Mouse (Mus musculus): ENCODE data around the gene Ascc2.

DNA sequence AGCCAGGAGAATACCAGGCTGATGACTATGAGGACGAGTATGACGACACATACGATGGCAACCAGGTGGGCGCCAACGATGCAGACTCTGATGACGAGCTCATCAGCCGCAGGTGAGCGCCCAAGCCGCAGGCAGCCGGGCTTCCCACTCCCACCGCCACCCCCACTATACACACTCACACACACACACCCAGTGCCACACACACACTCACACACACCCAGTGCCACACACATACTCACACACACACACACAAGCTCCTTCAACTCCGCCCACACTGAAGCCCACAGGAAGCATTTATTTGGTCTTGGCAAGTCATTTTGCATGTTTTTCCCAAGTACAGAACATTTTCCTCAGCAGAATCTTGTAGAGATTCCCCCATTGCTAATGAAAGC is 41.9 kb downstream of the Ascc2 start:
- no peak for TF ChIP-seq GATA2 (IDR thresholded peaks at IDR 0.05; ENCODE audit: borderline replicate concordance, low read depth, low read length)
- TF ChIP-seq CTCF (IDR thresholded peaks at IDR 0.05; ENCODE audit: low read depth, low read length): no peak
- TF ChIP-seq TAL1 (conservative IDR thresholded peaks at IDR 0.05; ENCODE audit: low read depth, low read length): no peak
- TF ChIP-seq POLR2AphosphoS5 (IDR thresholded peaks at IDR 0.05; ENCODE audit: insufficient replicate concordance, low read depth, low read length): no peak

Data from G1E (cell line).